Mouse (Mus musculus) adipocyte (in vitro differentiated cells): ENCODE results near the gene Rln3.

ENCODE experiments used
- DNase-seq: peaks from one replicate; pipeline ENCODE4 v3.0.0-alpha.2; 2016; ENCODE audit warnings: low spot score

Gene Rln3

GRCm38 (mm10) chr8:84044900-84045299 is at the start of gene Rln3:
Gene Rln3 (minus strand): TSS chr8:84045000.
- no peak for DNase-seq

- DNase-seq = peak; percentile 69
These were observed 45.8 kb upstream of the Rln3 start for GRCm38 (mm10) chr8:84090585-84090984.

GRCm38 (mm10) chr8:84089277-84089676 is 44.5 kb upstream of the Rln3 start:
- peak; percentile 56 for DNase-seq

GRCm38 (mm10) chr8:84087821-84088220 is 43.0 kb upstream of the Rln3 start:
- no peak for DNase-seq

- no peak for DNase-seq
These were observed 42.4 kb upstream of the Rln3 start for GRCm38 (mm10) chr8:84087156-84087555.

GRCm38 (mm10) chr8:84084341-84085115 is 39.7 kb upstream of the Rln3 start:
- no peak for DNase-seq

- DNase-seq = peak; percentile 88
These were observed 39.0 kb upstream of the Rln3 start for GRCm38 (mm10) chr8:84083829-84084241.

- DNase-seq = no peak
These were observed 34.4 kb upstream of the Rln3 start for GRCm38 (mm10) chr8:84079206-84079605.

- DNase-seq = no peak
These were observed 32.0 kb upstream of the Rln3 start for GRCm38 (mm10) chr8:84076849-84077248.

- no peak for DNase-seq
These were observed 31.6 kb upstream of the Rln3 start for GRCm38 (mm10) chr8:84076412-84076811.

- no peak for DNase-seq
These were observed 28.6 kb upstream of the Rln3 start for GRCm38 (mm10) chr8:84073230-84073976.

GRCm38 (mm10) chr8:84072321-84072720 is 27.5 kb upstream of the Rln3 start:
- DNase-seq = no peak

GRCm38 (mm10) chr8:84071921-84072320 is 27.1 kb upstream of the Rln3 start:
- DNase-seq = no peak

GRCm38 (mm10) chr8:84070667-84071066 is 25.9 kb upstream of the Rln3 start:
- peak; percentile 43 for DNase-seq

- no peak for DNase-seq
These were observed 25.4 kb upstream of the Rln3 start for GRCm38 (mm10) chr8:84070241-84070640.

- DNase-seq = no peak
These were observed 24.9 kb upstream of the Rln3 start for GRCm38 (mm10) chr8:84069750-84070149.

- no peak for DNase-seq
These were observed 24.4 kb upstream of the Rln3 start for GRCm38 (mm10) chr8:84069169-84069568.

GRCm38 (mm10) chr8:84068316-84069035 is 23.7 kb upstream of the Rln3 start:
- DNase-seq = no peak

GRCm38 (mm10) chr8:84067911-84068310 is 23.1 kb upstream of the Rln3 start:
- no peak for DNase-seq

- DNase-seq = peak; percentile 88
These were observed 22.3 kb upstream of the Rln3 start for GRCm38 (mm10) chr8:84067047-84067573.

- DNase-seq = peak; percentile 100
These were observed 21.6 kb upstream of the Rln3 start, which contains the start of gene Rfx1 for GRCm38 (mm10) chr8:84066291-84066930. Gene Rfx1 (plus strand): TSS chr8:84066834.
